Mouse (Mus musculus) lung, postnatal 14 days (tissue): Measurements from ENCODE around the gene Dlgap3.

Source experiments
- DNase-seq: peaks from one replicate; pipeline ENCODE4 v3.0.0; 2021

The Dlgap3 gene

GRCm38 (mm10) chr4:127174900-127175278 is 5.9 kb downstream of the Dlgap3 start:
- no peak for DNase-seq

DNA sequence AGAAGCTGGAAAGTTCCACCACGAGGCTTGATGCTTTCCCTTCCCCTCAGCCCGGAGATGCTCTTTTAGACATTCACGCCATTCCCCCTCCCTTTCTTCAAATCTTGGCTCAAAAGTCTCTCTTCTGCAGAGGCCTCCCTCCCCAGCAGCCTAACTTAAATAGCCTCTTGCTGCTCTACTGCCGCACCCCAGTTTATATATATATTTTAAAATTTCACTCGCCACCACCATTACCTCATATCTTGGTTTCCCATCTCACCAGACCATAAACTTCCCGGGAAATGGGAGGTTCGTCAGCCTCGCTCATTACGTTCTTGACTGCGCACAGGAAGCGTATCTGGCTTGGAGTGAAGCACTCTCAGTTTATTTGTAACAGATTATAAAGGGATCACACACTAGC is 9.0 kb downstream of the Dlgap3 start:
- no peak for DNase-seq

GRCm38 (mm10) chr4:127178671-127179070 is 9.7 kb downstream of the Dlgap3 start:
- DNase-seq: no peak

DNA sequence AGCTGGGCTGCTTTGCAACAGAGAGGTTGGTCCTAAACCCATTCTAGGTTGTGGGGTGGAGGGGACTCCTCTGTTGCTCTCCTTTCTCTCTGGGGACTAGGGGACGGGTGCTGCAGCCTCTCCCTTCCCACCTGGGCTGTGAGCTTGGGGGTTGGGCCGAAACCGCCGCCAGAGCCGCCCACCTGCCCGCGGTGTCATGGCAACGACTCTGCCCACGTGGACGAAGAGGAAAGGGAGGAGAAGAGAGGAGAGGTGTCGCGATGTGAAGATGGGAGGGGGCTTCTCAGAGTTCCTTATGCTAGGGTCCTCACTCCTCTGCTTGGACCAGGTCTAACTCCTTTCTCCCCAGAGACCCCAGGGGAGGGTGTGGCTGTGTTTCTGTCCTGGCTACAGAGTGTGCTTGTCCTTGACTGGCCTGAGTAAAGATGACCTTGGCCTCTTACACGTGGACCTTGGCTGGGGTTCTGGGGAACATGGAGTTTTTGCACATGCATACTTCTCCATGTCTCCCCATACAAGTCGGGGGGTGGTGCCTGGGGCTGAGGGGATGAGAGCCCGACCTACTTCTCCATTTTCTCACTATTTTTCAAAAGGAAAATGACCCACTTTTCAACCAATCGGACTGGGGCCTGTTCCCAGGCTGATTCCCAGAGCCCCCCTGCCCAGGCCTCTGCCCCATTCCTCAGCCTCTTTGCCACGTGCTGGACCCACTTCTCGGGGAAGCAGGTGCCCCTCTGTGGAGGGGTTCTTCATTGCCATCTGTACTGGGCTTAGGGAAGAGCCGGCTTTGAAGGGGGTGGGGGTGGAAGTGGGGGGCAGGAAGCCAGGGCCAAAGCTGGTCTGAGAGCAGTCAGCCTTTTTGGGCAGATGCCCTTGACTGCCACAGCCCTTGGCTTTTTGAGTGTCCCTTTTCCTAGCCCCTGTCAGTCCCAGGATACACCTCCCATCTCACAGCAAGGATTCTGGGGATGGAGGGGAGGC is 10.8 kb downstream of the Dlgap3 start:
- no peak for DNase-seq

DNA sequence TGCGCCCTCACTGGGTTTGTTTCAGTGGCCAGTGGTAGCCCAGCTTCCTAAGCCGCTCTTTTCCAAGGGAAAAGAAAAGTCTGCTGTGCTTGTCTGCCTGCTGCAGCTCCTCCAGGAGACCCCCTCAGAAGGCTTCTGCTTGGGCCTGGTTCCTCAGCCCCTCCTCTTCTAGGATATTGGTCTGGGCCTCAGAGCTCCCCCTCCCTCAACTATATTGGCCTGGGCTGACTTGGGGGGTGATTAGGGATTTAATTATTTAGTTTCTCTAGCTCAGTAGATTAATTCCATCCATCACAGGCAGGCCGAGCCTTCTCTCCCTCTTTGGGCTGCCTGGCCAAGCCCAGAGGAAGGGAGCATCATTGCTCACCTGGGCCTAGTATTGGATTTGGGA is 11.4 kb downstream of the Dlgap3 start:
- DNase-seq: no peak

- DNase-seq: no peak
Measured at GRCm38 (mm10) chr4:127181010-127181409, 12.0 kb downstream of the Dlgap3 start.

DNA sequence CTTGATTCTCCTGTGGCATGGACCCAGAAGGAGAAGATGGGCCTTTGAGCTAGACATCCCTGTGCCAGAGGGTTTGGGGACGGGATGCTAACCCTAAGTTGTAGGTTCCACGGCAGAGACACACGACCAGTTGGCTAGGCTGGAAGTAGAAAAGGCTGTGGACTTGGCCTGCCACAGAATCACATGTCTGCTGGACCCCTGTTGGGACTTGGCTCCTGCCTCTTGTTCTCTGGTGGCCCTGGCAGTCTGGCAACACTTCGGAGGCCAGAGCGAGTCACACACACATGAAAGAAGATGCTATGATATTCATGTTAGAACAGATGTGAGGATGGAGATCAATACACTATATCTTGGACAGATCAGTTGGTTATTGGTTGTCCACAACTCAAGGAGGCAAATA is 14.9 kb downstream of the Dlgap3 start:
- no peak for DNase-seq

DNA sequence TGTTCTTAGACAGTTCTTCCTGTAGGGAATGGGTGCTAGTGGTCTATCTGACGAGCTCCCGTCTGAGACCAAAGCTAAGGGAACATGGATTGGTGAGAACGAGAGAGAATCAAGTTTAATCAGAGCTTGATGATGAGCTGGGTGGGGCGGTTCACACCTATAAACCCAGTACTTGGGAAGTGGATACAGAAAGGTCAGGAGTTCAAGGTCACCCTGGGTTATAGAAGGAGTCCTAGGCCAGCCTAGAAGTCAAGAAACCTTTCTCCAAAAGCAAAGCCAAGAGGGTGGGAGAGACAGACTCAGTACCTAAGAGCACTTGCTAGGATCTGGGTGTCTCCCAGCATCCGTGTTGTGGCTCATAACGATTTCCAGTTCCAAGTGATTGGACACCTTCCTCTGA is 21.9 kb downstream of the Dlgap3 start:
- DNase-seq: no peak

GRCm38 (mm10) chr4:127192704-127193103 is 23.7 kb downstream of the Dlgap3 start:
- DNase-seq: no peak

DNA sequence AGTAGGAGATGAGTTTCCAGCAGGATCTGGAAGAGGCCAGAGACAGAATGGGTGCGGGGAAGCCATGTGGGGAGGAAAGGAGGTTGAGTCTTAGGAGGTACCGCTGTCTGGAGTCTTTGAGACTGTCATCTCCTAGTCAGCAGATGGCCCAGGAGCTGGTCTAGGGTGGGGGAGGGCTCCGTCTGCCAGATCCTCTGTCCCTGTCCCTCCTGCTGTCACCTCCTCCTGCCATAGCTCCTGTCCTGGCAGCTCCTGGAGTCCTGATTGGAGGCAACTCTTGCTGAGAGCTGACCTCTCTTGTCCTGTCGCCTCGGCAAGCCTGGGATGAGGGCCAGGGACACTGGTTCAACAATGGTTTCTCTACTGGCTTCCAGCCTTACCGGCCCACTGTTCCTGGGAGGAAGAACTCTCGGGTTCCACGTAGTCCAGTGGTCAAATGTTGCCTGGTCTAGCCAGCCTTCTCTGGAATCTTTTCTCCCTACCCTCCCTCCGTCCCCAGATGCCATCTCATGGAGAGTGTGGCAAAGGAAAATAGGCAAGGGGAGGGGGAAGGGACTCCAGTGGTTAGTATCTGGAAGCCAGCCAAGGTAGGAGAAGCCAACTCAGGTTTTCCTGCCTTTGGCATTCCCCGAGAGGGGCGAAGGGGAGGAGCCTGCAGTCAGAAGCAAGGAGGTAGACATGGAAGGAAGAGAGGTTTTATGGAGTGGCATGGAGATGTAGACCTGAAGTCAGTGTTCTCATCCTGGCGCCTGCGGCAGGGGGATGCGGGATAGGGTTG is 24.6 kb downstream of the Dlgap3 start:
- no peak for DNase-seq

DNA sequence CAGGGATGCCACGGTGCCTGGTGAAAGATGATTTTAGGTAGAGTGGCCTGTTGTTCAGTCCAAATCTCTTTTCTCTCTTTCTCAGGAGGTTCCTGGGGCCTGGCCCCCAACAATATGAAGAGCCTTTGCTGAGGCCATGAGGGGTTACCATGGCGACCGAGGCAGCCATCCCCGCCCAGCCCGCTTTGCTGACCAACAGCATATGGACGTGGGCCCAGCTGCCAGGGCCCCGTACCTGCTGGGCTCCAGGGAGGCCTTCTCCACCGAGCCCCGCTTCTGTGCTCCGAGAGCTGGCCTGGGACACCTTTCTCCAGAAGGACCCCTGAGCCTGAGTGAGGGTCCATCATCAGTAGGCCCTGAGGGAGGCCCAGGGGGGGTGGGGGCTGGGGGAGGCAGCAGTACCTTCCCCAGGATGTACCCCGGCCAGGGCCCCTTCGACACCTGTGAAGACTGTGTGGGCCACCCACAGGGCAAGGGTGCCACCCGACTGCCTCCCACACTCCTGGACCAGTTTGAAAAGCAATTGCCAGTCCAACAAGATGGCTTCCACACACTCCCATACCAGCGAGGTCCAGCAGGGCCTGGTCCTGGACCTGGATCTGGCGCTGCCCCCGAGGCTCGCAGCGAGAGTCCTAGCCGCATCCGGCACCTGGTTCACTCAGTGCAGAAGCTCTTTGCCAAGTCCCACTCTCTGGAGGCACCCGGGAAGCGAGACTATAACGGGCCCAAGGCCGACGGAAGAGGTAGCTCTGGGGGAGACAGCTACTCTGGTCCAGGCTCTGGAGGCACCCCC is 25.7 kb downstream of the Dlgap3 start:
- DNase-seq: no peak

GRCm38 (mm10) chr4:127198609-127199008 is 29.6 kb downstream of the Dlgap3 start:
- no peak for DNase-seq

- DNase-seq: no peak
Measured at GRCm38 (mm10) chr4:127199406-127199805, 30.4 kb downstream of the Dlgap3 start.

GRCm38 (mm10) chr4:127200164-127200722 is 31.2 kb downstream of the Dlgap3 start:
- DNase-seq: no peak

DNA sequence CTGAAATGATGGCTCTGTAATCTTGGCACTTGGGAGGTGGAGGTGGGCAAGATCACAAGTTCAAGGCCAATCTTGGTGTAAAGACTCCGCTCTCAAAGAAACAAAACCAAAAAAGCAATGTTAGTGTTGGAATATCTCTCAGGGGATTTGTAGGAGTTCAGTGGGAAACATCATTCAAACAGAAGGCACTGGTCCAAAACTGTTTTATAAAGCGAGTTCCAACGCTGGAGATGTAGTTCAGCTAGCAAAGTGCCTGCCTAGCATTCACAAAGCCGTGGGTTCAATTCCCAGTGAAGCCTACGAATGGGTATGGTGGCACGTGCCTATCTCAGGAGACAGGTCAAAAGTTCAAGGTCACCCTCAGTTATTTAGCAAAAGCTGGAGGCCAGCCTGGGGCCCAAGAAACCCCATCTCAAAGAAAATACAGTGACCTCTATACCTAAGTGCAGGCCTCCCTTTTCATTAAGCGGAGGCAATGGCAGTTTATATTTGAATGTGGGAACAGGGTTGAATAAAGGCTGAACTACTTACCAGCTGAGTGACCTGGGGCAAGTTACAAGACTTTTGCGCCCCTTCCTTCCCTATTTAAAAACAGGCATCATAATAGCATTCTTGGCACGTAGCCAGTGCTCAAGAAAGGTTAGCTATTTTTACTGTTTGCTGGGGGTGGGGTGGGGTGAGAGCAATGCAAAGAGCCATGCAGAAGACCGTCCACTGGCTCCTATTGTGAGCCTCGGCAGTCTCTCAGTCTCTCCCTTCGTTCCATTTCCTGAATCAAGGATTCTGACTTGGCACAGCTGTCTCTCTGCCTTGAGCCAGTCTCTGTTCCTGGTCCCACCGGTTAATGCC is 32.0 kb downstream of the Dlgap3 start:
- DNase-seq: no peak

DNA sequence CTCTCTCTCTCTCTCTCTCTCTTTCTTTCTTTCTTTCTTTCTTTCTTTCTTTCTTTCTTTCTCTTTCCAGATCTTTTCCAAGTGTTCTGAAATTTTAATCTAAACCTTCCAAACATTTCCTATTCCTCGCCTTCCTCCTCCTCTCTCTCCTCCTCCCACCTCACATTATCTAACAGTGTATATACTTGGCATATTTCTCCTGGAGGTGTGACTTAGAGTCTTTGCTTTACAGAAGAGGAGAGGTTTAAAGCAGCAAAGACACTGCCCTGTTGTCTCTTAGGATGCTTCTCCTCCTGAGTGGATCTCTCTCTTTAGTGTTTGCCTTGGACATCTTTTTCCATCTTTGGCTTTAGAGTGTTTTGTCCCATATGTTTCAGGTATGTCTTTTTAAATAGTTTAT is 34.1 kb downstream of the Dlgap3 start:
- no peak for DNase-seq

DNA sequence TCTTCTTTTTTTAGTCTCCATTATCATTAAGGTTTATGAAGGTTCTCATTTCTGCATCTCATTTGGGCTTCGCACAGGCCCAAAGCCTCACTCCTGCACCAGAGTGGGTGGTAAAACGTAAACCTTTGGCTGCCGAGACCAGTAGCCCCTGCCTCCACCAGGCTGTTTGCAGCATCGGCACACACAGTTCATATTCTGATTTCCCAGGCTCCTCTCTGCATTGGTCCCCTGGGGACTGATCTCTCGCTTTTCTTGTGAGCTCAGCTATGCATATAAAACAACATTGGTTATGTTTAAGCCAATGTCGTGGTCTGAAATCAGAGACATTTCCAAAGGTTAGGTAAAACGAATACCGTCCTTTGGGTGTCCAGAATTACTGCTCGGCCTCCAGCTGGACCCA is 42.3 kb downstream of the Dlgap3 start:
- no peak for DNase-seq

- DNase-seq: no peak
Measured at GRCm38 (mm10) chr4:127214510-127214909, 45.5 kb downstream of the Dlgap3 start.

DNA sequence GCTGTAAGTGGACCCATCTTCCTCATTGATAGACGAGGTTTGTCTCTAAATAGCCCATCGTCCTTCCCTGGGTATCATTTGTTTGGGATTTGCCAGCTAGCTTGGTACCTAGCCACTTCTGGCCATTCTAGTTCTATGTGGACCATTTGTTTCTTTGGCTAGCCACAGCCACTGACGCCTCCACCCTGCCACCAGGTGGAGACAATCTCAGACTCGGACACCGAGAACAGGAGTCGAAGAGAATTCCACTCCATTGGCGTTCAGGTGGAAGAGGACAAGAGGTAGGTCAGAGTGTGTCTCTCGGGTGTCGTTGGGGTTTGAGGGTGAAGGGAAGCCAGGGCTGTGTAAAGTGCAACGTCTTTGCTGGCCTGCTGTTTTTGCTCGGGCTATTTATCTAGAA is 46.1 kb downstream of the Dlgap3 start:
- DNase-seq: no peak

DNA sequence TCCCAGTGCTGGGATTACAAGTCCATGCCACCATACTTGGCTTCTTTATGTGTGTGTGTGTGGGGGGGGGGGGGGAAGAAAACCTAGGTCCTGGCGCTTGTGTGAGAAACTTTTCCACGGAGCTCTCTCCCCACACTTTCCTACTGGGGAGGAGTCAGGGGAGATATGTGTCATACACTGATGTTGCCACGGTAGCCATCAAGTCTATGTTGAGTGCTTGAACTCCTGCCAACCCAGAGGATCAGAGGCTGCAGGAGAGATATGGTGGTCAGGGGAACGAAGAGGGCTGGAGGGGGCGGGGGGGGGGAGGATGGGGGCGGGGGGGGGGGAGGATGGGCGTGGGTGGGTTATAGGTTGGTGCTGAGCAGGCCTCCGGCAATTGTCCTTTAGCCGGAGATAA is 46.8 kb downstream of the Dlgap3 start:
- no peak for DNase-seq

DNA sequence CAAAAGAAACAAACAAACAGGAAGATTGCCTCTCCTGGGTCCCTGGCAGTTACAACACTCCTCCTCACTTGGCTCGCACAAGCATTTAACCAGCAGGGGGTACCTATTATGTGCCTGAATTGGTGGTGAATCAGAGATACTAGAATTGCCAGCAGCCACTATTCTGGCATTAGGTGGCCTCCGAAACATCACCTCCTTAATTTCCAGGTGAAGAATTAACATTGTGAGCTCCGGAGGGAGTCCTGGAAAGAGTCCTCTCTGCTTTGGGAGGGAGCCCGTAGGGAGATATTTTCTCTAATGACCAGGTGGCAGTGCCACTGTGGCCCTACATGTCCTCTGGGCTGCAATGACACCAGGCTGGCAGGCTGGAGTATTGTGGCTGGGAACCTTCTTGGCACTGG is 47.2 kb downstream of the Dlgap3 start:
- no peak for DNase-seq

- no peak for DNase-seq
Measured at GRCm38 (mm10) chr4:127217048-127217447, 48.0 kb downstream of the Dlgap3 start.
